Mouse (Mus musculus) yolk sac, embryonic 10.5 days (tissue): ENCODE data around the gene Psen2.

Source experiments
- DNase-seq: peaks from one replicate; pipeline ENCODE4 v3.0.0-alpha.2; 2017; ENCODE audit warnings: low spot score

The Psen2 gene

DNA sequence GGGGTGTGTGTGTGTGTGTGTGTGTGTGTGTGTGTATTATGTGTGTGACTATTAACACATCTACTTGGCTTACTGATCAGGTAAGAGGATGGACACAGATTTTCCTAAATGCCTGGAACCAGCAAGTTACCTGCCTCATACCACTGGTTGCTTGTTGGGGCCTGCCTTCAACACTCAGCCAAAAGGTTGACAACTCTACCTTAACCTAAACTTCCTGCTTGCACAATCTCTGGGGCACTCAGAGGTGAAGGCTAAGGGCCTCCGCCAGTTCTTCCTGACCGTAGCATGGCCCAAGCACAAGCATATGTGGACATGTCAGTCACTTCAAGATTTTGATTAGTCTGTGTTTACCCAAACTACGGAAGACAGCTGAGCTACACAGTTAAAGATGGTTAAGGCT is 65.3 kb downstream of the Psen2 start:
- no peak for DNase-seq

DNA sequence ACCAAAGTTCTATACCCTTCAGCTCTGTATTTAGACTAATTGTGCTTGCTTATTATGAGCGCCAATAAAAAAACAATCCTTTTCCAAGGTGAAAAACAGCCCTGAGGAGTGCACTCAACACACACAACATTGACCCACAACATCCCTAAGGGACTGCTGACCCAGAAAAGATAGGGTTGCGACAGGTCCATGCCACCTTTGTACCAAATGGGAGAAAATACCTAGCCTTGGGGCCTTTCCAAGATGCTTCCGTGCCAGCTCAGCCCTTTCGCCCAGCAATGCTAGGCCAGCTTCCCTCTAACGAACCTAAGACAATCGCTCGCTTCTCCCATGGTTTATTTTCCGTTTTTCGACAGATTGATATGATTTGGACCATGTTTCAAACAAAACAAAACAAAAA is 66.7 kb downstream of the Psen2 start:
- DNase-seq = no peak

DNA sequence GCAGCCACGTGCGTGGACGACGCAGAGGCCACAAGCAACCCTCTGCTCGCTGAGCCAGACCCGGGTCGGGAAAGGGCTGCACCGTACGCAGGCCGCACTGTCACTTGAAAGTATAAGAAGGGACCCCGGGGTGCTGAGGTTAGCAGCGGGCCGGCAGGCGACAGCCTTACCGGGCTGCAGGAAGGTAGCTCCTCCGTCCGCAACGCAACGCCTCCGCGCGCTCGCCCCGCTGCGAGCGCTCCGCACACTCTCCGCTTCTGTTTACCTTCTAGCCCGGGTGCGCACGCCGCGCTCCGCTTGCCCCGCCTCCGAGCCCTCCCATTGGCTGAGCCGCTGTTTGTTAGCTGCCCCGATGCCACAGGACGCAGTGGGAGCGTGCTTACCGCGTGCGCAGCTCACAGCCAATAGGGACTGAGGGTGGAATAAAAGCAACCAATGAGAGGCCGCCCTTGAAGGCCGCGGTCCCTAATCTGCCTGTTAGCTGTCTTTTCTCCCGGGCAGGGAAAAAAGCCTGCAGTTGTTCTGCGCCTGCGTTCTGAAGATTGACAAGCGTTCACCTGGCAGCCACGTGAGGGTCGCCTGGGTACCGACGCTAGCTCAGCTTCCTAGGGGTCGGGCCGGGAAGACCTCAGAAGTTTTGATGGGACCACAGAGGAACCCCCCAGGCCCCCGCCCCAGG is 67.4 kb downstream of the Psen2 start:
- peak; percentile 96 for DNase-seq

DNA sequence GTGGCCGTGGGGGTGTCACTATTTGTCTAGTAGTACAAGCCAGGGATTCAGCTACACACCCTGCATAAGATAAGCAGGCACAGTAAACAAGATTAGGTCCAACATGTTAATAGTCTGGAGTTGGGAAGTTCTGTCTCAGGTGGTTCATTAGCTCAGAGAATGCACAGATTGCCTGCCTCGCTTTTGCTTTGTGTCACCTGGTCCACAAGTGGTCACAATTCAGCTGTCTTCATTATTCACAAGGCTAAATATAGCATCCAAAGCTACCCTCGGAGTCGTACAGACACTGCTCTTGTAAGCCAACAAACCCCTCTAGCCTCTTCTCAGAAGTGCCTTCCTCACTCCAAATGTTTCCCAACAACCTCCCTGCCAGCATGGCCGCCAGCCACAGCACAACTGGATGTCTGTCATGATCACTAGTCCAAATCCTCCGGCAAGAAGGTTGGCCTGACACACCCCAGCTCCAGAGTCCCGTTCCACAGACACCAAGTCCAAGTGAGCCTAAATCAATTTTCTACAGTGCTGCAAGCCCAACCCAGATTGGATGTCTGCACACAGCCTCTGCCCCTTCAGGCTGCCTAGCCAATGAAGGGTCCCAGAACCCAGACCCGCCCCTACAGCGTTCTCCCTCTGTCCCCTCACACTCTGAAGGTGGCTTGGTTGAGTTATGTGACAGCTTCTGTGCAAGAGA is 68.3 kb downstream of the Psen2 start:
- DNase-seq = peak; percentile 25

DNA sequence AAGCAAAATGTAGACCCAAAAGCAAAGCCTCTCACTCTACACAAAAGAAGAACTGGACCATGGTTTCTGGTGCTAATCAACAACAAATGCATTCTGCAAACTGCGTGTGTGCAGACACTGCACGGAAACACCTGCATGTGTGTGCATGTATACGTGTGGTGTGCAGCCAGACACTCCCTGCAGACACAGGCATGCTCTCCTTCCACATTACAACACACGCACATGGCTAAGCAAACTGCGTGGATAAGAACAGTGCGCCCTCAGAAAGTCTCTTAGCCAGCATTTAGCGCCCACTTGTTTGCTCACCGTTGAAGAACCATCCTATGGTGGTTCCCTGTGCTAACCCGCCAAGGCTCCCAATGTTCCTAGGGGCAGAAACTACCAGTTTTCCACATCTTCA is 69.2 kb downstream of the Psen2 start:
- DNase-seq = no peak

DNA sequence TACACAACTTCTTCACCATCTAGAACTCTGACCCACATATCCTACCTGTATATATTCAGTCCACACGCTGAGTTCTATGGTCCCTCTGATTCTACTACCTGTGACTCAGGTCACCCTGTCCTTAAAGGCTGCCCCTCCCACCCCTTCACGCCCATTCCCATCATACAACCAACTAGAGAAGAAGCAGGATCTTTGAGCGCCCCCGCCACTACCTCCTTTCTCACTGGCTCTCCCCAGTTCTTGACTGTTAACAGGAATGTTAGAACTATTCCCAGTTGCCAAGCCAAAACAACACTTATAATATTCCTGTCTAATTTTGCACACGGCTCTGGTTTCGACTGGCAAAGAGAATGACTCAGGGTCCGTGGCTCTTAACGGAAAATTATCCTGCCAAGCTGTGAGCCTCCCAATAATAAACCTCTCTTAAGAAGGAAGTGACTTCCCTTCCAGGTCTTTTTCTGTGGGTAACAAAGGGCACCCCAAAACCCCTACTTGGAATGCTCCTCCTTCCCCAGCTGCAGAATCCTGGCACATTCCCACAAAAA is 69.8 kb downstream of the Psen2 start:
- no peak for DNase-seq

DNA sequence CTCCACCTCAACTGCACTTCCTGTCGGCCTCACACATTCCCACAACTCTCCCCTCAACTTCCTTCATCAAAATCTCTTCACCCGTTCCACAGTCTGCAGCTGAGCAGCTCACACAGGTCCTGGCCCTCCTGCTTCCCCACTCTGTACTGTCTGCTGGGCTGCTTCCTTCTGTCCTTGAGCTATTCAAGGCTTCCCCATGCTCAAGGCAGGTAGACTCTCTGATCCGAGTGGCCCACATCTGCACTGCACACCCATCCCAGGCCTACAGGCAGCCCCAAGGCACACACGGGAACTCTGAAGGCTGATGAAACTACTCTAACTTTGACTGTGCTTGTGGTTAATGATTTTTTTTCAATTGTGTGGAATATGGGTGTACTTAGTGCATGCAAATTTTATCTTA is 70.4 kb downstream of the Psen2 start:
- no peak for DNase-seq

DNA sequence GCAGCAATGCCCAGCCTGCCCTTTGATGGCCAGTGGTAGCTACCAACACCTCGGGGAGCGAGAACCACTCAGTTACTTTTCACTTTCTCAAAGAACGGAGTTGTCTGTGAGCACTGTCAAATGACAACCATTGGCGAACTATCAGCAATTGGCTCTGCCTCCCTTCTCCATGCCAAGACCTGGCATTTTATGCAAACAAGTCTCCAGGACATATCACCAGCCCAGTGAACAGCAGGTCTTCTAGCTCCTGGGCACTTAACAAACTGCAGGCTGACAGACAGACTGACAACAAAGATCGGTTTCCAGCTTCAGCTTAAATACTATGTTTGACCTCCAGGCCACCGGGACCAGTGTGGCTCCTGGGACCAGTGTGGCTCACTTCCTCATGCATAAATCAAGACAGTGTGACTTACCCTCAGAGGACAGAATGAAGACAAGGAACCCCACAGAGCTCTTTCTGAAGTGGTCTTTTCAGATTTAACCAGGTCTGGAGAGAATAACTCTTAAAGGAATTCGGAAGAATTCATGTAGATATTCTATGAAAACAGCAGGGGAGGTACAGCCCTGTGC is 71.5 kb downstream of the Psen2 start:
- no peak for DNase-seq

DNA sequence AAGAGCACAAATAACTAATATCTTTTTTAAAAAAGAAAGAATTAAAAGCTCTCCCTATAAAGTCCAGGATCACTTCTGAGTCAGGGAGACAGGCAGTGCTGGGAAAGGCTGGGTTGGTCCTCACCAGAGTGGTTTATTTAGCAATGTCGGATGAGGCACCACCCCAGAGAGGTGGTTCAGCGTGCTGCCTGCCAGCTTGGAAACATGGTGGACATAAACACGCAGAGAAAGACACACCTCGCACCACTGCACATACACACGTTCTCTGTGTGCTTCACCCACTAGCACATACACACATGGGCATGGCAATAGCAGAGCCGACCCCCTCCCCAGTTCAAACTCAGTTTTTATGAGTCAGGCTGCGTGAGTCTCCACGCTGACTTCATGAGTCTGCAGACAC is 72.1 kb downstream of the Psen2 start:
- no peak for DNase-seq

DNA sequence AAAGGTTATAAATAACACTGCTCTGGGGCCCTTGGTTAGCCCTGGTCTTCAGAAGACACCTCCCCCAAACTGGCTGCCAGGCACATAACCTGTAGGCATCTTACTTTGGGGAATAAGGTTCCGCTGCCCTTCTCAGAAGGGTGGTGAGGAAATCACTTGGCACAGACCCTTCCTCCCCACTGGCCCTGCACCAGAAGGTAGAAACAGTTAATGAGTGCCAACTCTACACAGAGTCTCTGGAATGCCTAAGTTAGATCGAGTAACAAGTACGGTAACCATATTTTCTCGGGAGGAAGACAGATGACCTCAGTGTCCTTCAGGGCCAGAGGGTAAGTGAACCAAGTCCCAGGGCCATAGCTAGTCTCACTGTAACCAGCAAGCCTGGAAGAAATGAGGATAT is 74.3 kb downstream of the Psen2 start:
- no peak for DNase-seq

DNA sequence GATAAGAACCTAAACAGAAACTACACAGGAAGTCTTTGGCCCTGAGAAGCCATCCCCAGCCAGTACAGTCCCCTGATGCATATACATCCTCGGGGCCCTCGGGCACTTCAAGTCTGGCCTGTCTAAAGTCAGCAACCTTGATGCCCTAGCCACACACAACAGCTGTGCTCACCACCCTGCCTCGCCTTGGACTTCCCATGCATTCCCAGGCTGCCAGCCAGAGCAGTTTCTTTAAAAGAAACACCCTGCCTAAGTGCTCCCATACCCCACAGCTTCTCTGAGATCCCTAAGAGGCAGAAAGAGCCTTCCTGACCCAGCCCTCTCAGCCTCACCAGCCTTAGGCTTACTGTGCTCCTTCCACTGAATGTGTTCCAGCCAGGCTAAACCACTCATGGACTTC is 76.9 kb downstream of the Psen2 start:
- no peak for DNase-seq

DNA sequence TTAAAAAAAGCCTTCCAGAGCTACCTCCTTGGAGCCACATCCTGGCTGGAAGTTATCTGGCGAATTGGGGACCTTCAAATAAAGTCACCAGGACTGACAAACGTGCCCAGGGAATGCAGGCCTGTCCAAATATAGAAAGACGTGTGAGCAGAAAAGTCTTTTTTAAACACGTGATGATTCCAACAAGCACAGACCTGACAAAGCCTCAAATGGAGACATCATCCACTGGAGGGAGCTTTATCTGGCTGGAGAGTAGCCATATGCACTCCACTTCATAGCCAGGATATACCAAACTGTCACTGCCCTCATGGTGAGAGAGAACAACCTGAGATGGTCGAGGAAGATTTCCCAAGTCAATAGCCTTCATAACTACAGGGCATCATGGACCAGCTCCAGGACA is 77.4 kb downstream of the Psen2 start:
- DNase-seq = no peak

DNA sequence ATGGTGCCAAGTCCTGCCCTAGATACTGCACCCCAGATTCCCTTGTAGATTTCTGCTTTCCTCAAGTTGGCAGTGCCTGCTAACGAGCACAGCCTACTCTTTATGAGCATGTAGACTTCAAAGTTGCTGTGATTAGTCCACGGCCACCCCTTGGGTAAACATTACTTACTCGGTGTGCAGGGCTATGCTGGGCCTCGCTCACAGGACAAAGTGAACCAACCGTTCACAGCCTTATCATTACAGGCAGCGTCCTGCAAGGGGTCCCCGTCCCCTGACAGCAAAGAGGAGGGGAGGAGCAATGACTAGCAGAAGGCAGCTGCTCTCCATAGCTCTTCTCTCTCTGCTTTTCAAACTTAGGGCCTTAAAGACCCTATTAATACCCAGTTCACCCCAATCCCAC is 78.5 kb downstream of the Psen2 start:
- no peak for DNase-seq

DNA sequence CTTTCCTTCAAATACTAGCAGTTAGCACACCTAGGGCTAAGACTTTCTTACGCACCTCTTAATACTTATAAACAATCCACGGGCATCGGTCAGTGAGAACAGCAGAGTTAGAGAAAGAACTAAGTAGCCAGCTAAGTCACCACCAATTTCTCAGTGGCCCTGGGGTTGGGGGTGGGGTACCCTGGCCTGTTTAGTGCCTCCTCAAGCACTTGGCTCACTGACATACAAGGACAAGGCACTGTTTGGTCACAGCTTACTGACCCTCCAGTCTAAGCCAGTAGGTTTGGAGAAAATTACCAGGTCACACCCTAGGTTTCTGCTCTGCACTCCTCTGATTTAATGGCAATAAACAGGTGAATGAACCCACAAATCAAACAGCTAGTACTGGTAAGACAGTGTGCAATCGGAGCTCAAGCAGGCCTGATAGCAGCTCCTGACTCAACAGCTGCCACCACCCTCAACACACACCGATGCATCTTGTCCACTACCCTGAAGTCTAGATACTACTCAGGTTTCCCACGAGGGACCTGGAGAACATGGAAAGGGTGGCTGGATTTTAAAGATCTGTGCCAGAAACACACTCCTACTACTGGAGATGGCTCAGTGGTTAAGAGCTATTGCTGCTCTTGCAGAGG is 79.6 kb downstream of the Psen2 start:
- DNase-seq = no peak

DNA sequence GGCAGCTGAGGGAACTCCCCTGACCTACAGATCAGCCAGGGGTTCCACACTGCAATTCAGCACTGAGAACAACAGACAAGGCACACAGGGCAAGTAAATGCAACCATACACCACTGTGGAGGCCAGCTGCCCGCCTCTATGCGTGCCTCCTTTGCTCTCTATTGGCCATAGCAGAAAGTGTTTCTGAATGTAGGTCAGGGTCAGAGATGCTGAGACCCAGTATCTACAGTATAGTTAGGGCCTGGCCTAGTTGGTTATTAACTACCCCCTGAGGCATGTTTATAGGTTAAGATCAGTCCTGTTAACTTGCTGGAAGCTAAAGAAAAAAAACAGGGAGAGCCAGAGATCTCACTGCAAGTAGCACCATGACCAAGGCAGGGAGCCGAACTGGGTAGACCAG is 80.5 kb downstream of the Psen2 start:
- peak; percentile 3 for DNase-seq

DNA sequence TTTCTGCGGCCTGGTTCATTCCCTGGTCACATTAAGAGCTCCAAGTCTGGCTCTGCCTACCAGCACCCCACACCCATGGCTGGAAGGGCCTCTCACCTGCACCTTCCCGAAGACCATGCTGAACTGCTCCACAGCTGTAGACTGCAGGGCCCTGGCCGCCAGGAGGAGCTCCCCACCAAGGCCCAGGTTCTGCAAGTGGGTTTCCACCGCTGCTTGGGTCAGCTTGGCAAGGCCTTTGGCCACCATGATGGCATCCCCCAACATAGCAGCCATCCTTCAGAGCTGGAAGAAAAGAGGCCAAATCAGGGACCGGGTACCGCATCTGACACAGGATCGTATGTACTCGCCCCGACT is 81.3 kb downstream of the Psen2 start:
- DNase-seq = peak; percentile 22

DNA sequence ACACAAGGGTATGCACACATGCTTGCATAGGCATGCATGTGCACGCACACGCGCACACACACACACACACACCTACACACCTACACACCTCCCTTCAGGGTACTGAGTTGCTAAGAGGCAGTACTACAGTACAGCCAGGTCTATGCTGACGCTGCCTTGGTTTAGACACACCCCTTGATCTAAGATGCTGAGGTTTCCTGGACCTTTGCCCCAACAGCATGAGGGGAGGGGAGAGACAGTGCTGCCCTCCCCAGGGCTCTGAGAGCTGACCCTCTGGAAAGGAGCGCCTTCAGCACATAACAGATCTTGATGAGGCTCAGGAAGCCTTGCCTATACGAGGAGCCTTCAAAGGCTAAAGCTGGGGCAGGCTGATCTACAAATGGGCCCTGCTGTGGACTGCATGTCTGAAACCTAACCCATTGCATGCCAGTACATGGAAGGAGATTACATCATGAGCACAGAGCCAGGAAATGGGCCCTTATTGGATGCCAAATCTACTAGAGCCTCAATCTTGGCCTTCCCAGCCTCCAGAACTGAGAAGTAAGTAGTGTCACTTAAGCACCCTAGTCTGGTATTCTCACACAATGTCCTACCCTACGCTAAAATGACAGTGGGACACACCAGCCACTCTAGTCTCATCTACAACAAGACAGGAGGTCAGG is 81.8 kb downstream of the Psen2 start:
- DNase-seq = peak; percentile 11

DNA sequence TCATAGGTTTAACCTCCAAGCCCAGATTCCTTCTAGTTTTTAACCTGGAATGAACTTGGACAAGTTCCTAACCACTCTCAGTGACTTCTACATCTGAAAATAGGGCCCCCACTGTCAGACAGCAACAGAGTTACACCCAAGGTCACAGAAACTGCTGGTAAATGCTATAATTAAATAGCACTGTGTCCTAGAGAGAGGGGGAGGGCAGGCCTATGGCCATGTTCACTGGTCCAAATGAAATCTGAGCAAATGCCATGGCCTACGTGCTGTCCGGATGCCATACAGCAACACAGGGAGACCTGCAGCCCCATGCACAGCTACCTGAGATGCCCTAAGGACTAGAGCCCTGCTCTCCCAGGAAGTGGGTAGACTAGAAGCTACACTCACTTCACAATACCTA is 83.4 kb downstream of the Psen2 start:
- no peak for DNase-seq

DNA sequence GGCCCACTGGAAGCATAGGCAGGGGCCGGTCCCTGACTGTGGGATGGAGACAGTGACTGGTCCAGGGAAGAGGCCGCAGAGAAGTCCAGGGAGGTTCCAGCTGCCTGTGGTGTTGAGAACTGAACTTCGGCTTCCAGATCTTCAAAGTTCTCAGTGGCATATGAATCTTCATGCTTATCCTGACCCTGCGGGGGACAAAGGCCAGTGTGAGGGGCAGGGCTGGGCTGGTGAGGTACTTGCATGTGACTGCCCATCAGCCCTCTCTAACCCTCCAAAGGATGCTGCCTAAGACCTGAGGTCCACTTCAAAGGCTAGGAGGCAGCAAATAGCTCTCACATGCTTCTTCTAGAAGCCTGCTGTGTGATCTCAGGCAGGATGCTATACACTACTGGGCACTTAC is 84.1 kb downstream of the Psen2 start:
- DNase-seq = no peak

DNA sequence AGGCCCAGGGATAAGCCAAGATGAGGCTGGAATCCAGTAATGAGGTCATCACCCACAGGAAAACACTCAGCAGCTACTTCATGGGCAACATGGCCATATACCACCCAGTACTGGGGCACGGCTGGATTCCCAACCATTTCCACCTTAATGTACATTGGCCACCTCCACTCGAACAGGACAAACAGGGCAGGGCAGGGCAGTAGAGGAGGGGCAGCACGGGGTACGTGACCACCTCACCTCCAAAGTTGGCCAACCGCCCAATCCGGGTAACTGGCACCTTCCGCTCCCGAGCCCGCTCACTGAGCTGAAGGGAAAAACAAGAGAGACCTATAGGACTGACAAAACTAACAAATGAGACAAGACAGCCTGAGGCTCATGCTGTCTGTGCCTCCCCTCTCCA is 84.9 kb downstream of the Psen2 start:
- no peak for DNase-seq
